ENCODE assay signal across 8 mouse cellular contexts in genomic region chr11:115808696-115809310, GRCm38 (mm10). TPM values are rescaled to one million over a fixed set of nuclear protein-coding genes. Genes with fewer than 3 reads are reported as not detected.
A peak's percentile ranks its signal among the peaks of the same experiment; 100 is the strongest.
DNase-seq lines count a peak whose midpoint lies in the region; ATAC-seq lines count a peak whose summit lies in the region.

No protein-coding gene starts in this region.

- H3K9me3 ChIP-seq in heart, embryonic 14.5 days (ENCODE audit: control insufficient read depth, low read length), result no peaks in the 10 kb centered on the region
- no peaks in the 10 kb centered on the region for H3K9me3 ChIP-seq in midbrain, embryonic 14.5 days (ENCODE audit: control insufficient read depth, low read length)

- peaks cover 59% of the 10 kb centered on the region for H3K36me3 ChIP-seq in heart, embryonic 14.5 days (ENCODE audit: control insufficient read depth, insufficient read depth, low read length)
- peaks cover 23% of the 10 kb centered on the region for H3K36me3 ChIP-seq in midbrain, embryonic 14.5 days (ENCODE audit: control insufficient read depth, insufficient read depth, low read length)

- WGBS in heart, embryonic 14.5 days, result 9% methylated on average over 10 of the region's 10 CpGs
- WGBS in midbrain, embryonic 14.5 days, result 53% methylated on average over 10 of the region's 10 CpGs

- peak; percentile 33 for ATAC-seq in heart, embryonic 14.5 days (ENCODE audit: insufficient number of reproducible peaks, insufficient read depth, low FRiP score, low read depth)
- ATAC-seq in midbrain, embryonic 14.5 days (ENCODE audit: low FRiP score, low TSS enrichment), result no peak

- peak overlapping the region; percentile 8 to 93; a peak in 2 of 4 replicates for H3K4me3 ChIP-seq in heart, embryonic 14.5 days (ENCODE audit: control insufficient read depth in 1 of 2, insufficient read depth in 1 of 2, low read depth in 1 of 2, low read length in 2 of 2)
- H3K4me3 ChIP-seq in midbrain, embryonic 14.5 days (replicated peaks; ENCODE audit: low read depth, low read length), result 0 out of 2 replicates have a peak overlapping the region, but pooled peaks have one; percentile 2

- peak overlapping the region; percentile 91 to 93 for H3K27ac ChIP-seq in heart, embryonic 14.5 days (replicated peaks in 1 of 2; ENCODE audit: control insufficient read depth in 1 of 2, insufficient read depth in 1 of 2, low read depth in 2 of 2, low read length in 2 of 2)
- H3K27ac ChIP-seq in midbrain, embryonic 14.5 days (replicated peaks; ENCODE audit: low read depth, low read length), result peak overlapping the region; percentile 61

- peaks cover 46 to 50% of the 10 kb centered on the region in 2 experiments for H3K4me1 ChIP-seq in heart, embryonic 14.5 days (ENCODE audit: control insufficient read depth in 2 of 2, insufficient read depth in 2 of 2, low read length in 2 of 2)
- H3K4me1 ChIP-seq in midbrain, embryonic 14.5 days (ENCODE audit: control insufficient read depth, insufficient read depth, low read length), result peaks cover 33% of the 10 kb centered on the region

- peak overlapping the region; percentile 89 for H3K9ac ChIP-seq in heart, embryonic 14.5 days (ENCODE audit: low read length)
- 0 out of 2 replicates have a peak overlapping the region, but pooled peaks have one; percentile 20 for H3K9ac ChIP-seq in midbrain, embryonic 14.5 days (replicated peaks; ENCODE audit: low read length)

- no peaks in the 10 kb centered on the region for H3K27me3 ChIP-seq in heart, embryonic 14.5 days (ENCODE audit: control insufficient read depth, insufficient read depth, low read length)
- no peaks in the 10 kb centered on the region for H3K27me3 ChIP-seq in midbrain, embryonic 14.5 days (ENCODE audit: control insufficient read depth, insufficient read depth, low read length)

- peak overlapping the region; percentile 97 for H3K4me2 ChIP-seq in heart, embryonic 14.5 days (ENCODE audit: low read length)
- peak overlapping the region; percentile 75 for H3K4me2 ChIP-seq in midbrain, embryonic 14.5 days (ENCODE audit: low read length)

- DNase-seq in right cerebral cortex, postnatal 4 days, result peak; percentile 68
- DNase-seq in right cerebral cortex, adult 2 months (ENCODE audit: low spot score in 2 of 2), result no peak
- peak; percentile 68 to 75 for DNase-seq in kidney, postnatal 4 days
- DNase-seq in midbrain, embryonic 14.5 days, result peak; percentile 72
- no peak for DNase-seq in spleen, postnatal 10 days (ENCODE audit: low spot score in 2 of 2)
- DNase-seq in cerebellum, adult 9-11 months, result no peak
- no peak for DNase-seq in spleen, adult 12 weeks (ENCODE audit: low spot score)

RNA-seq across cellular contexts. Expression of gene Caskin2, which starts 4.6 kb away (rescaled TPM):
- 21.0 and 21.1 TPM in 2 replicates for polyA plus RNA-seq in heart, embryonic 14.5 days (2014; fragmentation: Nextera tagmentation; extraction: Ambion mirVana)
- 8.4 and 9.8 TPM in 2 replicates for polyA plus RNA-seq in midbrain, embryonic 14.5 days (2014; fragmentation: Nextera tagmentation; extraction: Ambion mirVana)

RNA-seq across cellular contexts. Expression of gene Tsen54, which starts 5.7 kb away (rescaled TPM):
- polyA plus RNA-seq in heart, embryonic 14.5 days (2014; fragmentation: Nextera tagmentation; extraction: Ambion mirVana), result 18.9 and 24.2 TPM in 2 replicates
- polyA plus RNA-seq in midbrain, embryonic 14.5 days (2014; fragmentation: Nextera tagmentation; extraction: Ambion mirVana), result 17.2 and 20.5 TPM in 2 replicates

RNA-seq across cellular contexts. Expression of gene Llgl2, which starts 15.0 kb away (rescaled TPM):
- 14.5 and 15.5 TPM in 2 replicates for polyA plus RNA-seq in heart, embryonic 14.5 days (2014; fragmentation: Nextera tagmentation; extraction: Ambion mirVana)
- polyA plus RNA-seq in midbrain, embryonic 14.5 days (2014; fragmentation: Nextera tagmentation; extraction: Ambion mirVana), result 0.55 and 0.63 TPM in 2 replicates

RNA-seq across cellular contexts. Expression of gene Tmem94, which starts 43.6 kb away (rescaled TPM):
- 27.1 and 28.7 TPM in 2 replicates for polyA plus RNA-seq in heart, embryonic 14.5 days (2014; fragmentation: Nextera tagmentation; extraction: Ambion mirVana)
- polyA plus RNA-seq in midbrain, embryonic 14.5 days (2014; fragmentation: Nextera tagmentation; extraction: Ambion mirVana), result 15.2 and 20.9 TPM in 2 replicates

RNA-seq across cellular contexts. Expression of gene Myo15b, which starts 49.4 kb away (rescaled TPM):
- polyA plus RNA-seq in heart, embryonic 14.5 days (2014; fragmentation: Nextera tagmentation; extraction: Ambion mirVana), result 0.09 and 0.22 TPM in 2 replicates
- polyA plus RNA-seq in midbrain, embryonic 14.5 days (2014; fragmentation: Nextera tagmentation; extraction: Ambion mirVana), result 0.15 TPM in 1 of 2 replicates, not detected in the other

Comparison
In these comparisons a context has a peak if more than half of its experiments do, and no peak if none do; other contexts are left out.
1. DNase-seq: peak in right cerebral cortex, postnatal 4 days (single experiment), kidney, postnatal 4 days (2 of 2) and midbrain, embryonic 14.5 days (single experiment); none in right cerebral cortex, adult 2 months (0 of 2), spleen, postnatal 10 days (0 of 2), cerebellum, adult 9-11 months (single experiment) and spleen, adult 12 weeks (single experiment).